In the genomic region with DNA sequence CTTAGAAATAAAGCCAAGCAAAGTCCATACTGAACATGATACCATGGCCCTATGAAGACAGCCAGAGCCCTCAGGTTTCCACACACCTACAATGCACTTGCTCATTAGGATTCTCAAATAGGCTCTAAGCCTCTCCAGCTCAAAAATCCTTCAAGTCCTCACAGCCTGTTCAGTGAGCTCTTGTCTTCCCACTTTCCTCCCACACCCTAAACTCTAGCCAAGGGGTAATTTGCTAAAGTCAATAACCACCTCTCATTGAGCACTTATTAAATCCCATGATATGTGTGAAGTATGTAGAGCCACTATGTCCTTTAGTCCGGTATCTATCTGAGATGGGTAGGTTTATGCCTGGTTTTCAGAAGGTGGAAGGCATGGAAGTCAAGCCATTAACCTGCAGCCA, we compare ENCODE assay signal across 17 mouse cellular contexts.
"Had no signal": no experiment of that assay in that cellular context is flagged by ENCODE, and none has a peak within 500 bp of the region (broad histone marks: within the 10 kb centered on the region; RNA-seq: fewer than 3 reads in every experiment).

No protein-coding gene starts in this region.

- H3K9ac ChIP-seq: liver, embryonic 12.5 days; liver, embryonic 14.5 days; midbrain, embryonic 13.5 days; neural tube, embryonic 13.5 days; neural tube, embryonic 15.5 days had no signal

- H3K4me3 ChIP-seq: liver, embryonic 12.5 days; midbrain, embryonic 10.5 days; midbrain, embryonic 13.5 days; myocyte; neural tube, embryonic 13.5 days; neural tube, embryonic 15.5 days had no signal

- DNase-seq: lung, postnatal 4 days; retina, postnatal 1 day; right cerebral cortex, adult 18-20 months; right cerebral cortex, postnatal 25 days; right cerebral cortex, postnatal 4 days; spleen, adult 18-20 months; thymus, adult 18-20 months; thymus, postnatal 14 days; thymus, postnatal 36 days had no signal

- ATAC-seq: liver, embryonic 12.5 days; midbrain, embryonic 13.5 days; midbrain, embryonic 16.5 days had no signal

- H3K27me3 ChIP-seq: liver, embryonic 12.5 days; midbrain, embryonic 13.5 days; neural tube, embryonic 13.5 days; neural tube, embryonic 15.5 days had no signal

- H3K4me1 ChIP-seq: liver, embryonic 12.5 days; midbrain, embryonic 10.5 days; midbrain, embryonic 13.5 days had no signal

- H3K4me2 ChIP-seq: liver, embryonic 12.5 days; midbrain, embryonic 13.5 days; neural tube, embryonic 13.5 days; neural tube, embryonic 15.5 days had no signal

- H3K27ac ChIP-seq: liver, embryonic 12.5 days; liver, embryonic 14.5 days; midbrain, embryonic 10.5 days; midbrain, embryonic 13.5 days; neural tube, embryonic 13.5 days; neural tube, embryonic 15.5 days had no signal

- H3K36me3 ChIP-seq: liver, embryonic 12.5 days; midbrain, embryonic 10.5 days; midbrain, embryonic 13.5 days; neural tube, embryonic 13.5 days; neural tube, embryonic 15.5 days had no signal

- H3K9me3 ChIP-seq: liver, embryonic 12.5 days; midbrain, embryonic 10.5 days; midbrain, embryonic 13.5 days; neural tube, embryonic 13.5 days; neural tube, embryonic 15.5 days had no signal
